Comparison of ENCODE assay signal across 10 mouse cellular contexts in the genomic region with DNA sequence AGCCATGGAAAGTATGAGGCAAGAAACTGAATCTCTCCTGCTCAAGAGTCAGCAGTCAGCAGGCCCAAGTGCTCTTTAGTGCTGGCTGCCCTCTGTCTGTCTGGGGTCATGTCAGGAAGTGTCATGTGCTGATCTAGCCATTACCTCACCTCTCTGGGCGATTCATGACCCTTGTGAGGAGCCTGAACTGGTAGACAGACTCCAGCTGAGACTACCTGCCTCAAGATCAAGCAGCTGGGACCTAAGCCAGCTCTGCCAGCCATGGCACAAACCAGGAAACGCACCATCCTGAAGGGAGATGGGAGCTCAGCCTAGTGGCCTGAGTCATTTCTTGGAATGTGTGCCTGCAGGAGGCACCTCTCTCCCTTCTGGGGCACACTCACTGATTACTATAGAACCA.
A peak's percentile ranks its signal among the peaks of the same experiment; 100 is the strongest.
DNase-seq lines count a peak whose midpoint lies in the region; ATAC-seq lines count a peak whose summit lies in the region.
"Had no signal": no experiment of that assay in that cellular context is flagged by ENCODE, and none has a peak within 500 bp of the region (broad histone marks: within the 10 kb centered on the region; RNA-seq: fewer than 3 reads in every experiment).

No protein-coding gene starts in this region.

- 0 out of 2 replicates have a peak, but pooled peaks have one; percentile 18 for ATAC-seq in heart, embryonic 16.5 days (replicated peaks; ENCODE audit: extremely low read depth, insufficient read depth, low FRiP score)

- no peaks in the 10 kb centered on the region for H3K36me3 ChIP-seq in heart, embryonic 16.5 days (ENCODE audit: control insufficient read depth, insufficient read depth)
- H3K36me3 ChIP-seq: hindbrain, embryonic 15.5 days had no signal

- DNase-seq in heart, postnatal 10 days: no peak
- peak; percentile 11 for DNase-seq in embryo, embryonic 11 days
- peak; percentile 57 for DNase-seq in kidney, postnatal 10 days
- DNase-seq in mesoderm, embryonic 11.5 days (ENCODE audit: low read depth, low spot score): peak; percentile 13
- DNase-seq in retina, embryonic 14.5 days (ENCODE audit: low spot score): no peak
- no peak for DNase-seq in right cerebral cortex, postnatal 4 days
- DNase-seq in urinary bladder, postnatal 10 days (ENCODE audit: low spot score): no peak

- H3K9me3 ChIP-seq in heart, embryonic 16.5 days (replicated peaks; ENCODE audit: control insufficient read depth, low read length): no peaks in the 10 kb centered on the region
- H3K9me3 ChIP-seq: hindbrain, embryonic 15.5 days had no signal

- no peak overlapping the region for H3K27ac ChIP-seq in heart, embryonic 16.5 days (ENCODE audit: low read length)
- H3K27ac ChIP-seq: hindbrain, embryonic 15.5 days; liver, embryonic 14.5 days had no signal

- no peak overlapping the region for H3K4me2 ChIP-seq in heart, embryonic 16.5 days (ENCODE audit: low read depth, low read length)
- H3K4me2 ChIP-seq: hindbrain, embryonic 15.5 days had no signal

- H3K4me3 ChIP-seq in heart, embryonic 16.5 days (ENCODE audit: low read length): no peak overlapping the region
- H3K4me3 ChIP-seq: hindbrain, embryonic 15.5 days had no signal

- no peaks in the 10 kb centered on the region for H3K27me3 ChIP-seq in heart, embryonic 16.5 days (ENCODE audit: control insufficient read depth, insufficient read depth, low read length)
- H3K27me3 ChIP-seq: hindbrain, embryonic 15.5 days had no signal

- peaks cover 7% of the 10 kb centered on the region for H3K4me1 ChIP-seq in heart, embryonic 16.5 days (ENCODE audit: control insufficient read depth, insufficient read depth, low read length)

- WGBS in heart, embryonic 16.5 days: 19% methylated on average over 2 of the region's 2 CpGs

- intact Hi-C loops in heart, postnatal 10 days (cut with DNase I): no loop called here

- no peak overlapping the region for H3K9ac ChIP-seq in heart, embryonic 16.5 days (ENCODE audit: low read length)
- H3K9ac ChIP-seq: hindbrain, embryonic 15.5 days; liver, embryonic 14.5 days had no signal

Comparison
In these comparisons a context has a peak if more than half of its experiments do, and no peak if none do; other contexts are left out.
1. DNase-seq: peak in embryo, embryonic 11 days (single experiment), kidney, postnatal 10 days (single experiment) and mesoderm, embryonic 11.5 days (single experiment); none in heart, postnatal 10 days (0 of 2), retina, embryonic 14.5 days (single experiment), right cerebral cortex, postnatal 4 days (single experiment) and urinary bladder, postnatal 10 days (single experiment).